Mouse (Mus musculus): ENCODE measurements at regions not wholly inside any gene's neighbourhood (a gene's known extent, or its start where the extent isn't known, plus 50 kb on each side); places are given as distances from the start of the nearest gene placed in this dataset.

DNA sequence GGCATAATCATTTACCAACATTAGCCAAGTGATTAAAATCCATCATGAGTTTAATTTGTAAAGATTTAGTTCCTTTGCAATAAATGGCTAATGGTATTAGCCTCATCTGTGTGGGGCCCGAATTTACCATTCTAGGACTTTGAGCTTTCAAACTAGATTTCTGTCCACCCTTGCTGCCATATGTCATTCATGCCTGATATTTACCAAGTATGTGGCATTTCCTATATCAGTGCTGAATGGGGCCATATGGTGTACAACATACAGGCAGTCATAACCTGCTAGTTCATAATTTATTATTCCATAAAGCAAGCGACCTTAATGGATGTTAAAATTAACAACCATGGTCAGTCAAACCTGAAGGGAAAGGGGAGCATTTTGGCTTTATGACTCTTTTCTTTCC lies 55.8 kb upstream of the Cerkl start:
- no peak for TF ChIP-seq CTCF (IDR thresholded peaks at IDR 0.05; ENCODE audit: low read depth, low read length)
- no peak for TF ChIP-seq GATA2 (IDR thresholded peaks at IDR 0.05; ENCODE audit: borderline replicate concordance, low read depth, low read length)
- TF ChIP-seq POLR2AphosphoS5 (IDR thresholded peaks at IDR 0.05; ENCODE audit: insufficient replicate concordance, low read depth, low read length) = no peak
- TF ChIP-seq GATA1 (IDR thresholded peaks at IDR 0.05; ENCODE audit: borderline replicate concordance, low read length) = no peak
